Mouse (Mus musculus) liver, adult 2 months (tissue): ENCODE data around the gene Rab24. TPM values are rescaled to one million over a fixed set of nuclear protein-coding genes. Genes with fewer than 3 reads are reported as not detected.

Source experiments
- DNase-seq: peaks from one replicate; pipeline ENCODE4 v3.0.0-alpha.2; 2011; ENCODE audit warnings: low read depth, low spot score; ENCODE audit errors: extremely low read depth
- H3K27ac ChIP-seq: fragments of 200-500 bp; replicated peaks from 2 replicates; pipeline ENCODE4 v1.5.1; 2012; ENCODE audit warnings: low read depth, mild to moderate bottlenecking, control low read depth, inconsistent platforms, low read length; ENCODE audit not compliant: insufficient read depth
- H3K27me3 ChIP-seq: fragments of 200-500 bp; 2 replicates; pipeline ENCODE4 v1.6.1; 2012; ENCODE audit warnings: mild to moderate bottlenecking, moderate library complexity, low read length, inconsistent platforms; ENCODE audit not compliant: control insufficient read depth, insufficient read depth
- H3K36me3 ChIP-seq: fragments of 200-500 bp; 2 replicates; pipeline ENCODE4 v1.6.1; 2012; ENCODE audit warnings: low read length, inconsistent platforms; ENCODE audit not compliant: control insufficient read depth, insufficient read depth
- H3K4me1 ChIP-seq: fragments of 200-500 bp; 2 replicates; pipeline ENCODE4 v1.6.1; 2011; ENCODE audit warnings: low read length; ENCODE audit not compliant: control insufficient read depth, insufficient read depth
- H3K4me3 ChIP-seq: fragments of 200-500 bp; 2 replicates; pipeline ENCODE4 v1.5.1; 2011; ENCODE audit warnings: low read depth, mild to moderate bottlenecking, control low read depth, low read length, moderate library complexity; ENCODE audit not compliant: insufficient read depth
- H3K79me2 ChIP-seq: fragments of 200-500 bp; 2 replicates; pipeline ENCODE4 v1.6.1; 2012; ENCODE audit warnings: inconsistent platforms, mild to moderate bottlenecking, low read length, moderate library complexity; ENCODE audit not compliant: control insufficient read depth, insufficient read depth
- H3K9ac ChIP-seq: fragments of 200-500 bp; 2 replicates; pipeline ENCODE4 v1.6.1; 2012; ENCODE audit warnings: low read depth, mild to moderate bottlenecking, control low read depth, inconsistent platforms, low read length
- CTCF ChIP-seq: fragments of 200-500 bp; IDR thresholded peaks from 2 replicates; pipeline ENCODE4 v1.5.1; 2011; ENCODE audit warnings: low read depth, low read length, control low read depth
- POLR2A ChIP-seq: fragments of 200-500 bp; IDR thresholded peaks from 2 replicates; pipeline ENCODE4 v1.6.1; 2011; ENCODE audit warnings: low read length, control low read depth; ENCODE audit not compliant: insufficient read depth; ENCODE audit errors: extremely low read depth
- WGBS: fragments of 180-500 bp; shearing (Covaris S2); methylation state at CpG from one replicate; pipeline ENCODE4 v1.1.7; 2018; 5-methylcytosine and 5-hydroxymethylcytosine counted together
- polyA plus RNA-seq: library from polyadenylated mRNA; depleted of rRNA; stranded (reverse); fragments of >200 nt; gene quantifications from 2 replicates; pipeline ENCODE4 v1.2.3, GENCODE M21; 2012; rRNA removed
- total RNA-seq: library from RNA; depleted of rRNA; stranded (reverse); fragments of >200 nt; gene quantifications from 2 replicates; pipeline ENCODE4 v1.2.3, GENCODE M21; 2014; rRNA removed

Rab24 gene
- 32.7 and 33.6 TPM in 2 replicates for total RNA-seq
- polyA plus RNA-seq, result 50.2 and 56.0 TPM in 2 replicates

GRCm38 (mm10) chr13:55321434-55322129, at the start of gene Rab24:
TSS of gene Rab24 (minus strand) at chr13:55321946.
- peaks cover 18% of the 10 kb centered on the region for H3K36me3 ChIP-seq
- peak within 1 kb of the TSS; percentile 90 for H3K4me3 ChIP-seq
- peak; percentile 64 for DNase-seq
- TF ChIP-seq CTCF (no peak), POLR2A (peak; percentile 77)
- peaks cover 9% of the 10 kb centered on the region; the same call in 1 of the 2 replicates for H3K79me2 ChIP-seq
- H3K9ac ChIP-seq, result peak within 1 kb of the TSS; percentile 86
- WGBS, result under 1% methylated on average over 73 of the region's 73 CpGs
- peak within 1 kb of the TSS; percentile 87 for H3K27ac ChIP-seq
- H3K27me3 ChIP-seq, result no peaks in the 10 kb centered on the region
- peaks cover 14% of the 10 kb centered on the region for H3K4me1 ChIP-seq

- no peaks in the 10 kb centered on the region for H3K27me3 ChIP-seq
- H3K36me3 ChIP-seq, result no peaks in the 10 kb centered on the region
- no peaks in the 10 kb centered on the region for H3K79me2 ChIP-seq
- no peak overlapping the region for H3K27ac ChIP-seq
- no peak for DNase-seq
- WGBS, result 83% methylated on average over 8 of the region's 8 CpGs
- H3K4me1 ChIP-seq, result peaks cover 4% of the 10 kb centered on the region; the same call in 1 of the 2 replicates
- H3K4me3 ChIP-seq, result no peak overlapping the region
- no peak for TF ChIP-seq CTCF
- TF ChIP-seq POLR2A, result no peak
- H3K9ac ChIP-seq, result no peak overlapping the region
Measured at GRCm38 (mm10) chr13:55371007-55371681, 49.4 kb upstream of the Rab24 start.

GRCm38 (mm10) chr13:55370234-55370633, 48.5 kb upstream of the Rab24 start:
- no peak overlapping the region for H3K4me3 ChIP-seq
- peaks cover 2% of the 10 kb centered on the region; the same call in 1 of the 2 replicates for H3K4me1 ChIP-seq
- no peaks in the 10 kb centered on the region for H3K36me3 ChIP-seq
- no peak overlapping the region for H3K27ac ChIP-seq
- 44% methylated on average over 3 of the region's 3 CpGs for WGBS
- H3K9ac ChIP-seq, result no peak overlapping the region
- H3K27me3 ChIP-seq, result no peaks in the 10 kb centered on the region
- no peak for TF ChIP-seq POLR2A
- no peak for DNase-seq
- no peaks in the 10 kb centered on the region for H3K79me2 ChIP-seq

- WGBS, result 67% methylated on average over 13 of the region's 13 CpGs
Measured at GRCm38 (mm10) chr13:55369531-55370114, 47.9 kb upstream of the Rab24 start, which contains the start of gene Rgs14. TSS of gene Rgs14 (plus strand) at chr13:55369732.

GRCm38 (mm10) chr13:55368401-55368800, 46.7 kb upstream of the Rab24 start:
- no peak for DNase-seq
- WGBS, result 82% methylated on average over 7 of the region's 7 CpGs

More at GRCm38 (mm10) chr13:55369531-55370114, 47.9 kb upstream of the Rab24 start, which contains the start of gene Rgs14:
- H3K36me3 ChIP-seq, result no peaks in the 10 kb centered on the region
- no peak within 1 kb of the TSS for H3K27ac ChIP-seq
- DNase-seq, result peak; percentile 31
- peaks cover 2% of the 10 kb centered on the region; the same call in 1 of the 2 replicates for H3K4me1 ChIP-seq
- no peak for TF ChIP-seq CTCF
- TF ChIP-seq POLR2A, result no peak
- peak within 1 kb of the TSS; percentile 50 for H3K9ac ChIP-seq
- H3K27me3 ChIP-seq, result no peaks in the 10 kb centered on the region
- H3K4me3 ChIP-seq, result peak within 1 kb of the TSS; percentile 54
- H3K79me2 ChIP-seq, result no peaks in the 10 kb centered on the region

More at GRCm38 (mm10) chr13:55368401-55368800, 46.7 kb upstream of the Rab24 start:
- Histone ChIP-seq H3K27me3 (no peaks in the 10 kb centered on the region), H3K27ac (no peak overlapping the region), H3K4me3 (no peak overlapping the region), H3K4me1 (peaks cover 2% of the 10 kb centered on the region; the same call in 1 of the 2 replicates), H3K9ac (no peak overlapping the region), H3K79me2 (no peaks in the 10 kb centered on the region), H3K36me3 (no peaks in the 10 kb centered on the region)
- TF ChIP-seq POLR2A, result no peak
- 0 out of 2 replicates have a peak, but pooled peaks have one; percentile 13 for TF ChIP-seq CTCF
